Mouse (Mus musculus) gastrocnemius, postnatal 36 days (tissue): ENCODE measurements around the gene Olfr132. TPM values are rescaled to one million over a fixed set of nuclear protein-coding genes. Genes with fewer than 3 reads are reported as not detected.
"Not testable (repeated sequence)": the region's sequence is repeated elsewhere in the genome, so short reads cannot be mapped to it uniquely, and the experiment has no call there.

Experiments
- DNase-seq, 2 experiments: peaks; one replicate each; pipeline ENCODE4 v3.0.0; 2022
- intact Hi-C: fragments of 180-260 bp; cut with DNase I; formaldehyde crosslinking; loops from one replicate; pipeline ENCODE4 v1.15.1; 2025
- long read RNA-seq, 2 experiments: library from polyadenylated mRNA; stranded (forward); transcript quantifications; one replicate each; pipeline ENCODE4 v2.0.0; 2021
- total RNA-seq, 2 experiments: library from RNA; stranded (reverse); gene quantifications; 2 replicates each; pipeline ENCODE4 v1.2.3; 2021

Olfr132 gene
- total RNA-seq: not detected
- long read RNA-seq, experiment 1: 0 reads
- long read RNA-seq, experiment 2: 0 reads

GRCm38 (mm10) chr17:38134426-38134825 lies at the start of gene Olfr132:
TSS of gene Olfr132 (minus strand) at chr17:38134526.
- intact Hi-C loops: no loop called here
- DNase-seq: no peak

- intact Hi-C loops: no loop called here
- no peak for DNase-seq
These were observed 36.8 kb upstream of the Olfr132 start, which contains the start of gene Olfr134 for GRCm38 (mm10) chr17:38171088-38171487. TSS of gene Olfr134 (plus strand) at chr17:38171388.

DNA sequence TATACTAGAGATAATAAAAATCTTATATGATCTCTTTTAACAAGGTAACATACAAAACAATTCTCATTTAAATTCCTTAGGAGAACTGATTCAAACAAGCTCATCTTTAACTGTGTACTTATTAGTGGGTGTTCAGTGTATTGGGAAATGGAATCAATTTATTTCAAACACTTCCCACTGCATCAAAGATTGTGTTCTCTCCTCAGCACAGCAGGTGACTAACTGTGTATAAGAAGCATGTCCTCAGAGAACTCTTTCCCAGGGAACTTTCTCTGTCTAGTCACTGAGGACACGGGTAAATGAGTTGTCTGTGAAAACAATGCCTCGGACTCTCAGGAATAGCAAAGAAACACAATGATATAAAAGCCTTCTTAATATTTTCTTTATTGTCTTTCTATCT lies 10.7 kb upstream of the Olfr132 start, which contains the start of gene Olfr133:
Gene Olfr133, plus strand, starts transcription at position 301 of the 400 bp plus-strand sequence.
- intact Hi-C loops: no loop called here
- DNase-seq: no peak

GRCm38 (mm10) chr17:38125371-38125770 lies 9.0 kb downstream of the Olfr132 start:
- intact Hi-C loops, DNase-seq: not testable (repeated sequence)

GRCm38 (mm10) chr17:38124199-38124598 lies 10.1 kb downstream of the Olfr132 start:
- DNase-seq, intact Hi-C loops: not testable (repeated sequence)

GRCm38 (mm10) chr17:38088593-38088992 lies 45.7 kb downstream of the Olfr132 start, which contains the start of gene Olfr131:
TSS of gene Olfr131 (minus strand) at chr17:38088693.
- intact Hi-C loops: no loop called here
- no peak for DNase-seq

DNA sequence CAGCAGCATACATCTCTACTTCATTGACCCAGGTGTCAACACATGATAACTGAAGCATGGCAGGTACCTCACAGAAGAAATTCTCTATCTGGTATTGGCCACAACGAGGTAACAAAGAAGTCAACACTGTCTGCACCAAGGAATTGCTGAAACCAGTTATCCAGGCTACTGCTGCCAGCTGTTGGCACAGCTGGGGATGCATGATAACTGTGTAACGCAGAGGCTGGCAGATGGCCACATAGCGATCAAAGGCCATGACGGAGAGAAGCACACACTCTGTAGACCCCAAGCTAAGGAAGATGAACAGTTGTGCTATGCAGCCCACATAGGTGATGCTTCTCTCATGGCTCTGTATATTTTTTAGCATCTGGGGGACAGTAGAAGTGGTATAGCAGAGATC lies 52.0 kb downstream of the Olfr132 start:
- no peak for DNase-seq
- intact Hi-C loops: no loop called here

Other genes starting within 250 kb of the Olfr132 start
- gene Olfr127, start 234.1 kb downstream of the Olfr132 start, total RNA-seq: not detected
- not detected for gene Olfr128, start 214.0 kb downstream of the Olfr132 start, total RNA-seq
- not detected for gene Olfr761, start 181.4 kb downstream of the Olfr132 start, total RNA-seq
- gene Olfr129, start 74.4 kb downstream of the Olfr132 start, total RNA-seq: not detected
- not detected for gene Olfr130, start 70.6 kb downstream of the Olfr132 start, total RNA-seq
- not detected for gene Olfr131, start 45.8 kb downstream of the Olfr132 start, total RNA-seq
- gene Olfr133, start 10.8 kb upstream of the Olfr132 start, total RNA-seq: not detected
- not detected for gene Olfr134, start 36.9 kb upstream of the Olfr132 start, total RNA-seq
- not detected for gene Olfr135, start 69.8 kb upstream of the Olfr132 start, total RNA-seq
- not detected for gene Olfr138, start 126.5 kb upstream of the Olfr132 start, total RNA-seq
- not detected for gene Olfr137, start 173.0 kb upstream of the Olfr132 start, total RNA-seq
- not detected for gene Olfr136, start 195.3 kb upstream of the Olfr132 start, total RNA-seq